Mouse (Mus musculus) cortical plate, adult 2 months (tissue): ENCODE data around the gene Olfr965.

ENCODE experiments used
- CTCF ChIP-seq: fragments of 200-500 bp; IDR thresholded peaks from 2 replicates; pipeline ENCODE4 v1.5.1; 2011; ENCODE audit warnings: mild to moderate bottlenecking, control low read depth, low read length; ENCODE audit not compliant: insufficient read depth; ENCODE audit errors: extremely low read depth
- POLR2A ChIP-seq: fragments of 200-500 bp; IDR thresholded peaks from 2 replicates; pipeline ENCODE4 v1.6.1; 2011; ENCODE audit warnings: mild to moderate bottlenecking, low read length, control low read depth; ENCODE audit not compliant: insufficient read depth; ENCODE audit errors: extremely low read depth

DNA sequence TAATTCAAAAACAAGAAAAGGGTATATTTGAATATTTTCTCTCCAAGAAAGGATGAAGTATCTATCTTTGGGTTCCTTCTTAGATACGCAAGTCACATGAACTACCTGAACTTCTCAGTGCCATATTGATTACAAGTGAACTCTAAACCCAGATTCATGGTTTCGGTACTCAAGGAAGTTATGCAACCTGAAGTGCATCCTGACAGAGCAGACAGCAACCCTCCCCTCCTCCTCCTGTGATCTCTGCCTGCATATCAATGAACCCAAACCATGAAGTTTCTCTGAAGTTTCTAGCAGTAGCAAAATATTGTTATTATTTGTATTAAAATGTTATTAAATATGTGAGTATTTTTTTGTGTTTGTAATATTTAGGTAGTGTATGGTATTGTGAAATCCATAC, 32.6 kb upstream of the Olfr965 start:
- TF ChIP-seq CTCF (no peak), POLR2A (no peak)
